Mouse (Mus musculus) small intestine, adult 2 months (tissue): Measurements from ENCODE around the gene Tubgcp6.
A peak's percentile ranks its signal among the peaks of the same experiment; 100 is the strongest.

ENCODE experiments used
- CTCF ChIP-seq: fragments of 200-500 bp; IDR thresholded peaks from 2 replicates; pipeline ENCODE4 v1.5.1; 2012; ENCODE audit warnings: low read depth, mild to moderate bottlenecking, control low read depth, inconsistent platforms, low read length, moderate library complexity, mixed read lengths; ENCODE audit not compliant: insufficient replicate concordance, insufficient read length; ENCODE audit errors: extremely low read depth
- POLR2A ChIP-seq: fragments of 200-500 bp; IDR thresholded peaks from 2 replicates; pipeline ENCODE4 v1.6.1; 2012; ENCODE audit warnings: low read depth, mild to moderate bottlenecking, control low read depth, inconsistent platforms, low read length, moderate library complexity

GRCm38 (mm10) chr15:89078208-89078836, 44.6 kb downstream of the Tubgcp6 start:
- TF ChIP-seq CTCF (no peak), POLR2A (peak; percentile 77)
